Mouse (Mus musculus) embryonic facial prominence, embryonic 15.5 days (tissue): ENCODE results near the gene Armcx5. TPM values are rescaled to one million over a fixed set of nuclear protein-coding genes. Genes with fewer than 3 reads are reported as not detected.
"Not testable (repeated sequence)": the region's sequence is repeated elsewhere in the genome, so short reads cannot be mapped to it uniquely, and the experiment has no call there.

ENCODE experiments used
- ATAC-seq: fragments of 200-750 bp; cut with Nextera tagmentation; 2 replicates; pipeline ENCODE4 v1.8.0; 2017; ENCODE audit warnings: low read depth, moderate TSS enrichment; ENCODE audit not compliant: insufficient number of reproducible peaks, low FRiP score, low TSS enrichment
- H3K27ac ChIP-seq: fragments of 300-500 bp; sonication (generic); replicated peaks from 2 replicates; pipeline ENCODE4 v1.5.1; 2015; ENCODE audit warnings: mild to moderate bottlenecking, inconsistent platforms
- H3K27me3 ChIP-seq: fragments of 300-500 bp; sonication (generic); 2 replicates; pipeline ENCODE4 v1.6.1; 2015; ENCODE audit warnings: inconsistent platforms
- H3K36me3 ChIP-seq: fragments of 300-500 bp; sonication (generic); 2 replicates; pipeline ENCODE4 v1.6.1; 2015; ENCODE audit warnings: mild to moderate bottlenecking, inconsistent platforms
- H3K4me1 ChIP-seq: fragments of 300-500 bp; sonication (generic); 2 replicates; pipeline ENCODE4 v1.6.1; 2015; ENCODE audit warnings: inconsistent platforms
- H3K4me2 ChIP-seq: fragments of 300-500 bp; sonication (generic); replicated peaks from 2 replicates; pipeline ENCODE4 v1.6.1; 2015; ENCODE audit warnings: mild to moderate bottlenecking, inconsistent platforms
- H3K4me3 ChIP-seq: fragments of 300-500 bp; sonication (generic); replicated peaks from 2 replicates; pipeline ENCODE4 v1.5.1; 2015; ENCODE audit warnings: mild to moderate bottlenecking, inconsistent platforms
- H3K9ac ChIP-seq: fragments of 300-500 bp; sonication (generic); 2 replicates; pipeline ENCODE4 v1.6.1; 2015; ENCODE audit warnings: inconsistent platforms
- H3K9me3 ChIP-seq: fragments of 300-500 bp; sonication (generic); replicated peaks from 2 replicates; pipeline ENCODE4 v1.6.1; 2016; ENCODE audit warnings: inconsistent platforms
- WGBS: fragments of 180-500 bp; shearing (Covaris S2); methylation state at CpG from one replicate; pipeline ENCODE4 v1.1.7; 2015; 5-methylcytosine and 5-hydroxymethylcytosine counted together
- microRNA counts: library from miRNA; unstranded; fragments of <30 nt; microRNA quantifications from one replicate; lab custom pipeline; 2016
- microRNA-seq: library from miRNA; unstranded; fragments of <30 nt; microRNA quantifications from one replicate; pipeline ENCODE4, GENCODE M21; 2016; ENCODE audit warnings: borderline number of aligned reads
- polyA plus RNA-seq: library from polyadenylated mRNA; unstranded; fragments of >200 nt; fragmentation: Nextera tagmentation; extraction: Ambion mirVana; gene quantifications from 2 replicates; pipeline ENCODE4 v1.2.1, GENCODE M21; 2015

Gene Armcx5
- polyA plus RNA-seq, 1 experiment from 2014 or later = 12.1 TPM

DNA sequence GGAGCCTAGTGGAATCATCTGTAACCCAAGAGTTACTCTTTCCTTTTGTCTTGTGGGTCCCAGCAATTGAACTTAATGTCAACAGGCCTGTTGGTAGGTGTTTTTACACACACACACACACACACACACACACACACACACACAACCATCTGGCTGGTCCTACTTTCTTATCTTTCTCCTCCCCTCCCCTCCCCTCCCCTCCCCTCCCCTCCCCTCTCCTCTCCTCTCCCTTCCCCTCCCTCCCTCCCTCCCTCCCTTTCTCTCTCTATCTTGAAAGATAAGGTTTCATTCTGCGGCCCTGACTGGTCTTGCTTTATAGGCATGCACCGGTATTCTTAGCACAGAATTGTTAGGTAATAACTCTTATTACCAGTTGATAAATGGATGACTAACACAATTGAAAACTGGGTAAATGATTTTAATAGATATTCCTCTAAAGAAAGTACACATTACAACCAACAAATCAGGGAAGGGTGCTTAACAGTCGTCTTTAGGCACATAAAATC is 25.6 kb downstream of the Armcx5 start:
- H3K27ac ChIP-seq = no peak overlapping the region
- WGBS = 58% methylated on average over 3 of the region's 3 CpGs

DNA sequence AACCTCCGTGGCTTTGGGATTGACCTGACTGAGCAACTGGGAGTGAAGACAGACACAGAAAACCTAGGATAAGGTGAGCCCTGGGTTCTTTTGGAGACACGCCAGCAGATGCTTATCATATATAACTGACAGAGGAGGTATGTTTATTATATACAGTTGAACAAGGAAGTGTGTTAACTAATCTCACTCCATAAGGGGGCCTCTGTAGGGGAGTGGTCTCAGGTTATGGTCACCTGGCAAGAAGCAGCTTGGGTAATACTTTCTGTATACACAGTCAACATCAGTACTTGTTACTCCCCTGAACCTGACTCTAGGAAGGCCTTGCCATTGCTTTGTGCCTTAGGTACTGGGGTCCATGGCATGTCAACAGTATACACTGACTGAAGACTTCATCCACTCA is 26.0 kb downstream of the Armcx5 start:
- no peak overlapping the region for H3K4me2 ChIP-seq
- WGBS = 76% methylated on average over 2 of the region's 2 CpGs

More for the DNA sequence above, 25.6 kb downstream of the Armcx5 start:
- ATAC-seq = no peak
- Histone ChIP-seq H3K4me3 (no peak overlapping the region), H3K4me1 (no peaks in the 10 kb centered on the region), H3K9ac (no peak overlapping the region), H3K4me2 (no peak overlapping the region), H3K27me3 (no peaks in the 10 kb centered on the region), H3K36me3 (no peaks in the 10 kb centered on the region), H3K9me3 (no peaks in the 10 kb centered on the region)

DNA sequence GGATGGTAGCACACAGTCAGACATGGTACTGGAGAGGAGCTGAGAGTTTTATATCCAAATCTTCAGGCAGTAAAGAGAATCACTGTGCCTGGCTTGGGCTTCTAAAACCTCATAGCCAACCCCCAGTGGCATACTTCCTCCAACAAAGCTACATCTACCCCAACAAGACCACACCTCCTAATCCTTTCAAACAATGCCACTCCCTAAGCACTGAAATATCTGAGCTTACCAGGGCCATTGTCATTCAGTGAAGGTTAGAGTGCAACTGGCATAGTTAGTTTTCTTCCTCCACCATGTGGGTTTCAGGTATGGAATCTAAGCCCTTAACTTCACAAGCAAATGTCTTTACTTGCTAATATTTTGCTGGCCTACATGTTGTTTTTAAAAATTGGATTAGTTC is 49.0 kb downstream of the Armcx5 start:
- no peak overlapping the region for H3K9ac ChIP-seq
- no peaks in the 10 kb centered on the region for H3K36me3 ChIP-seq
- no peaks in the 10 kb centered on the region for H3K27me3 ChIP-seq
- ATAC-seq = no peak
- H3K9me3 ChIP-seq = no peaks in the 10 kb centered on the region
- no peaks in the 10 kb centered on the region for H3K4me1 ChIP-seq
- no peak overlapping the region for H3K4me2 ChIP-seq
- H3K27ac ChIP-seq = peak overlapping the region; percentile 85; the same call in 1 of the 2 replicates
- no peak overlapping the region for H3K4me3 ChIP-seq

More for the DNA sequence above, 26.0 kb downstream of the Armcx5 start:
- Histone ChIP-seq H3K4me1 (no peaks in the 10 kb centered on the region), H3K27ac (no peak overlapping the region), H3K9me3 (no peaks in the 10 kb centered on the region), H3K9ac (no peak overlapping the region), H3K36me3 (no peaks in the 10 kb centered on the region), H3K4me3 (no peak overlapping the region), H3K27me3 (no peaks in the 10 kb centered on the region)
- no peak for ATAC-seq

DNA sequence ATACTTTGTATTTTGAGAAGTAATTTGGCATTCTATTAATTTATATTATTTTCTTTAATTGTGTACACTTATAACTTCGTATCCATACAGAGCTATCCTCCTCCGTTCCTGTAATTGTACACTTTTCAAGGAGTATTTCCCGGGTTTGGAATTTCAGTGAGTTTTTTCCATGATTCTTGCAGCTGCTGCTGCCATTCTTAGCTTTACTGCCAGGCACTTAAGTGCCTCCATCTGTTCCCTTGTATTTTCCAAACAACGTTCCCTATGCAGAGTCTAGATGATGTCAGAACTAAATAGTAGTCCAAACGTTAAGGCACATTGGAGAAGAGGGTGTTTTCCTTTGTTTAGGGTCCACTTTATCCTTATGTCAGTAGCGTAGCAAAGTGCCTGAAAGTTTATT is 49.8 kb downstream of the Armcx5 start:
- no peaks in the 10 kb centered on the region for H3K36me3 ChIP-seq
- H3K4me2 ChIP-seq = no peak overlapping the region
- no peaks in the 10 kb centered on the region for H3K27me3 ChIP-seq
- no peaks in the 10 kb centered on the region for H3K4me1 ChIP-seq
- H3K4me3 ChIP-seq = no peak overlapping the region
- no peak overlapping the region for H3K9ac ChIP-seq
- 49% methylated on average over 6 of the region's 6 CpGs for WGBS
- H3K9me3 ChIP-seq = no peaks in the 10 kb centered on the region
- peak overlapping the region; percentile 85 for H3K27ac ChIP-seq
- ATAC-seq = no peak

DNA sequence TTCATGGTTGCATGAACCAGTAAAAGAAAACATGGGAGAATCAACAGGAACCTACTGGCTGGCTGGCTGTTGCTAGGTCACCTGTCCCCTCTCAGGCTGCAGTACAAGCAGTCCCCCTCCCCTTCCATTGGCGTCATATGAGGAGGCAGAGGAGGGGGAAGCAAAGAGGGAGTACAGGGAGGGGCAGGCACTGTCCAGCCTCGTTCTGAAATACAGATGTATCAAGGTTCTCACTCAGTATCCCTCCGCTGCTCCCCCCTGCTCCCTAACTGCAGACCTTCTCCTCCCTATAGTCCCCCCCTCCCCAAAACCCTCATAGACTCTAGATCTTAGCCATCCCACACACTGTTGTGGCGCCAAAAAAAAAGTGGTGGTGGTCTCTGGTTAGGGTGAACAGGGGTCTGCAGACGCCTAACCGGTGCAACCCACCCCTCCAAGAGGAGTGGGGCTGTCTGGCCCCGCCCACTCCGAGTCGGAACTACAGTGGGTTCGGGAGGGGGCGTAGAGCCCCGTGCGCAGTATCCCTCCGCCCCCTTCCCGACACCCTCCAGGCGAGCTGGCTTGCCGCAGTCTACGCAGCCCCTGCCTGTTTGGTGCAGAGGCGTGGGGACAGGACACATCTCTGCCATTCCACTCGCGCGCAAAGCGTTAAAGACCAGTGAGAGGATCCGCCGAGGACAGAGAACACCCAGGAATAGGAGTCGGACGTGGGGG is 53.2 kb downstream of the Armcx5 start:
- peak overlapping the region; percentile 52 for H3K4me2 ChIP-seq
- H3K4me1 ChIP-seq, H3K9me3 ChIP-seq, H3K27me3 ChIP-seq: not testable (repeated sequence)
- H3K9ac ChIP-seq = 0 out of 2 replicates have a peak overlapping the region, but pooled peaks have one; percentile 37
- peak; percentile 88 for ATAC-seq
- 0 out of 2 replicates have a peak, but pooled peaks cover 11% of the 10 kb centered on the region for H3K36me3 ChIP-seq
- H3K27ac ChIP-seq = 0 out of 2 replicates have a peak overlapping the region, but pooled peaks have one; percentile 22
- WGBS = 18% methylated on average over 24 of the region's 27 CpGs
- H3K4me3 ChIP-seq = peak overlapping the region; percentile 56

DNA sequence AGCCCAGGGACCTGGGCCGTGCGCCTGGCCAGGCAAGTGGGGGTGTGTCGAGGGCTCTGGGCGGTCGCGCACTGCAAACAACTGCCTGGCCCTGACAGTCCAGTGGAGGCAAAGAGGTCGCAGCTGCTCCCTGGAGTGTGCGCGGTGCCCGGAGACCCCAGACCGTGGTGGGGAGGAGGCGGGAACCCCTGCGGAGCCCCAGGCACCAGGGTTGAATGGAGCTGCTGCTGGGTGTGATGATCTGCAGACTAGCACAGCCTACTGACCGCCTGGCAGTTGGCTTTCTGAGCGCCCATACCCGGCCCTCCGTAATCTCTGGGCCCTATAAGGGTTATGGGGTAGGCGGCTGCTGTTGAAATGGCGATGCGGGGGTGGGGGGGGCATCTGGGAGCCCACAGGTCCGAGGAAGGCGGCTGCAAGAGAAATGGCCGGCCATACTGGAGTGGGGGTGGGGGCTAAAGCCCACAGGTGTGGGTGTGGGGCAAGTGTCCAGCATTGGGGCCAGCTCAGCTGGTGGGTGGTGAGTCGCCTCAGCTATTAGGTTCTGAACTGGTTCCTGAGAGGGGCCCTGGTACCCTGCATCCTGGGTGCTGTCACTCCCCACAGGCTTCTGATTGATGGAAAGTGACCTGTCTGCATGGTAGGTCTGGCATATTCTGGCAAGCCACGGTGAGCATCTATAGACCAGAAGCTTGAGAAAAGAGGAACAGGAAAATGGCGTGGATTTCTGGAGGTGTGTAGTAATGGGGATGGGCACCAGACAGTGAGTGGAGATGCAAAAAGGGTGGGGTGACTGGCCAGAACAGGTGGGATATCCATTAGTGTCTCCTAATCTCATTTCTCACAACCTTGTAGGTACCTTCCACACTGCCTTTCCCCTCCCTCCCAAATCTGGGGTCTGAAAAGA is 54.0 kb downstream of the Armcx5 start:
- 28% methylated on average over 23 of the region's 26 CpGs for WGBS
- Histone ChIP-seq H3K27ac (0 out of 2 replicates have a peak overlapping the region, but pooled peaks have one; percentile 22), H3K36me3 (0 out of 2 replicates have a peak, but pooled peaks cover 11% of the 10 kb centered on the region), H3K4me2 (peak overlapping the region; percentile 52), H3K9ac (peak overlapping the region; percentile 37), H3K4me3 (peak overlapping the region; percentile 56)
- peak; percentile 51; the same call in 1 of the 2 replicates for ATAC-seq
- H3K27me3 ChIP-seq, H3K9me3 ChIP-seq, H3K4me1 ChIP-seq: not testable (repeated sequence)

MicroRNA genes within 50 kb of the gene (microRNA counts, 519-probe panel; counts per million panel counts)
- microRNA mmu-miR-1970 (lab: Ali Mortazavi, UCI) = not detected

Small RNA genes lying within 50 kb of the gene (microRNA-seq; reads per million reads assigned to microRNA genes)
- gene Mir1970 (not detected), gene Mir7646 (not detected)

Other genes with a start within 250 kb of the Armcx5 start
- 0.17 TPM in 1 of 2 replicates, not detected in the other for gene AV320801, start 248.1 kb upstream of the Armcx5 start, polyA plus RNA-seq
- 0.13 TPM in 1 of 2 replicates, not detected in the other for gene Nxf7, start 144.0 kb upstream of the Armcx5 start, polyA plus RNA-seq
- gene Prame, start 115.0 kb upstream of the Armcx5 start, polyA plus RNA-seq = 0.31 and 0.54 TPM in 2 replicates
- gene Tcp11x2, start 48.9 kb upstream of the Armcx5 start, polyA plus RNA-seq = not detected in 2 replicates
- gene Tmsb15a, start 17.5 kb upstream of the Armcx5 start, polyA plus RNA-seq = 0.56 TPM in 2 replicates
- 47.1 and 47.2 TPM in 2 replicates for gene Gprasp1, start within 50 bp of the Armcx5 start, polyA plus RNA-seq
- 51.8 TPM in 2 replicates for gene Bhlhb9, start 54.9 kb downstream of the Armcx5 start, polyA plus RNA-seq
- gene Gprasp2, start 96.3 kb downstream of the Armcx5 start, polyA plus RNA-seq = 31.8 and 37.8 TPM in 2 replicates